Mouse (Mus musculus) left cerebral cortex, adult 6 months (tissue): ENCODE data around the gene Srl. TPM values are rescaled to one million over a fixed set of nuclear protein-coding genes. Genes with fewer than 3 reads are reported as not detected.

Experiments used
- long read RNA-seq, 2 experiments: library from polyadenylated mRNA; unstranded; transcript quantifications; one replicate each; pipeline ENCODE4 v2.0.0; 2019 to 2020
- polyA plus RNA-seq: library from polyadenylated mRNA; unstranded; fragments of <200 nt; fragmentation: Nextera tagmentation; gene quantifications from 2 replicates; pipeline ENCODE4 v1.2.3, GENCODE M21; 2021

The Srl gene
- 2.8 and 4.4 TPM in 2 replicates for polyA plus RNA-seq
- long read RNA-seq, experiment 1, partial matches to known transcripts, result 0 of 24 reads
- long read RNA-seq, experiment 1, other reads (novel, unspliced or antisense), result 23 of 24 reads
- long read RNA-seq, experiment 2, partial matches to known transcripts, result 0 of 6 reads
- long read RNA-seq, experiment 2, other reads (novel, unspliced or antisense), result 6 of 6 reads

DNA sequence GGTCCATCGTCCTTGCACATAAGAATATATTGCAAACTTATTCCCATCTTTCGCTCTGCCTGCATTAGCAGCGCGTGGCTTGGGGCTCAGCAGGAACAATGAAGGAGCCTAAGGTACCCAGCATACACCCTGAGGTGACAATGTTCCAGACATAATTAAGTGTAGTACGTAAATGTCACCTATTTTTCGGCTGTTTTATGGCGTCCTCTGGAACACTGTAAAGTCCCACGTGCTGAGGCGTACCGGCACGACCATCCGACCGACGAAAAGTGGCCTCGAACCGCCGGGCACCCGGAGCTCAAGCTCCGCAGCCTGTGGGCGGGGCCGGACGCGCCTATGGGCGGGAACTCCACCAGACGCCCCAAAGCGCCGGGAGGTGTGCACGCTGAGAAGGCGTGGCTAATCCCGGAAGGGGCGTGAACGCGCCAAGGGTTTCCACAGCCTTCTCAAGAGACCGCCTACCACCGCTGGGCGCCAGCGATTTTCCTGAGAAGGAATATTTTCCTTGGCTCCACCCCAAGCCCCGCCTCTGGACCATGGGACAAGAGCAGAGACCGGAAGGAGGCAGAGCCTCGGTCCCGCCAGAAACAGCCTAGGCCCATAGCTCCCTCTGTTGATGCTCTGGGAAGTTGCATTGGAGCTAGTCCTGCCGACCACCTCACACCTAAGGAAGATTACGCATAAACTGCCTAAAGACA, at the start of gene Srl:
TSS of gene Srl (minus strand) at position 316 of the 698 bp plus-strand sequence.

DNA sequence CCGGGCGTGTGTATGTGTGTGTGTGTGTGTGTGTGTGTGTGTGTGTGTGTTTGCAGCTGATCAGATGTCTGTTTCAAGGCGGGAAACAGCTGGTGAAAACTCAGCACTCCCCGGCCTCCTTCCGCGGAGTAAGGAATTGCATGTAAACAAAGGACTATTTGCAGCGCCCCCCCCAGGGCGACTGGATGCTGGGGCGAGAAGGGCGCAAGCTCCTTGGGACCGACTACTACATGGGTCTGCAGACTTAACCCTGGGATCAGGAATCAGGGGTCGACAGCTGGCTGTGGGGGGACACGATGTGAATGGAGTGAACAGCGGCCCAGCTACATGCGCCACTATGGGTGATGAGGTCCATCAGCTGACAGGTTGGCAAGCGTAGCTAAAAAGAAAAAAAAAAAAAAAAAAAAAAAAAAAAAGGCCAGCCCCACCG, 18.1 kb upstream of the Srl start, which contains the start of gene Tfap4:
TSS of gene Tfap4 (minus strand) at position 140 of the 430 bp plus-strand sequence.

Other genes starting within 250 kb of the Srl start
- 5.3 and 8.5 TPM in 2 replicates for gene Adcy9, start 121.3 kb downstream of the Srl start, polyA plus RNA-seq
- gene Tfap4, start 18.0 kb upstream of the Srl start, polyA plus RNA-seq, result 0.53 and 0.94 TPM in 2 replicates
- gene Glis2, start 52.9 kb upstream of the Srl start, polyA plus RNA-seq, result 1.1 and 1.5 TPM in 2 replicates
- 281 and 319 TPM in 2 replicates for gene Pam16, start 83.2 kb upstream of the Srl start, polyA plus RNA-seq
- gene Vasn, start 98.1 kb upstream of the Srl start, polyA plus RNA-seq, result 2.8 and 3.0 TPM in 2 replicates
- gene Dnaja3, start 98.2 kb upstream of the Srl start, polyA plus RNA-seq, result 57.6 and 77.4 TPM in 2 replicates
- gene Coro7, start 138.0 kb upstream of the Srl start, polyA plus RNA-seq, result 28.4 and 29.8 TPM in 2 replicates
- gene Nmral1, start 177.5 kb upstream of the Srl start, polyA plus RNA-seq, result 22.5 and 27.7 TPM in 2 replicates
- 163 and 171 TPM in 2 replicates for gene Hmox2, start 184.5 kb upstream of the Srl start, polyA plus RNA-seq
- 157 and 190 TPM in 2 replicates for gene Cdip1, start 248.5 kb upstream of the Srl start, polyA plus RNA-seq